Mouse (Mus musculus): Measurements from ENCODE around the gene Ttll8.

DNA sequence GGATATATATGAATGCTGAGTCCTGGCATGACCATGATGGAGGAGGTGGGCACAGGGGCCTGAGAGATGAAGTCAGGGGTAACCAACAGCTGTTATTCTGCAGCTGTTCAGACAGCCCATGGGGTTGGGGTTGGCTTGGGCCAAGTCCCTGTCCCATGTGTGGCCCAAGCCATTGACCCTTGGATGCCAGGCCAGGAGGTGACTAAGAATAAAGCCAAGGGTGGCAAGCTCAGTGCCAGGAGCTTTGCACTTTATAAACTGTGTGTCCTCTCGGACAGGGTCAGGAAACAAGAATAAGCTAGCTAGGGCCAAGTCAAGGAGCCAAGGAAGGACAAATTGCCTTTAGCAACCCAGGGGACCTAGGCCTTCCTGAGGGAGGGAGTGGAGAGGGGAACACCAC lies 62.0 kb downstream of the Ttll8 start:
- TF ChIP-seq CTCF (IDR thresholded peaks at IDR 0.05; ENCODE audit: borderline replicate concordance, insufficient read depth, low read length) = no peak
- no peak for TF ChIP-seq POLR2A (IDR thresholded peaks at IDR 0.05; ENCODE audit: low read depth, low read length)
